Mouse (Mus musculus): ENCODE measurements around the gene Eif3b. TPM values are rescaled to one million over a fixed set of nuclear protein-coding genes. Genes with fewer than 3 reads are reported as not detected.

Eif3b gene
- polyA plus RNA-seq, 1 experiment from 2014 or later: 162 TPM

DNA sequence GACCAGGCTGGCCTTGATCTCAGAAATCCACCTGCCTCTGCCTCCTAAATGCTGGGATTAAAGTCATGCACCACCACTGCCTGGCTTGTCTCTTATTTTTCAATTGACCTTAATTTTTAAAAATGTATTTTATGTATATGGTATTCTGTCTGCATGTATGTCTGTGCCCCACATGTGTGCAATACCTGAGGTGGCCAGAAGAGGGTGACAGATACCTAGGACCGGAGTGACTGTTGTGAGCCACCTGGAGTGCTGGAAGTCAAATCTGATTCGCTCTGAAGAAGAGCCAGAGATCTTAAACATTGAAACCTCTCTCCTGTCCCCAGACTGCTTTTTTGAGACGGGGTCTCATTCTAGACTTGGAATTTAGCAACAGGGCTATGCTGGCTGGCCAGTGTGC, 53.2 kb downstream of the Eif3b start:
- DNase-seq (ENCODE audit: low spot score) (no peak), ATAC-seq (replicated peaks; ENCODE audit: low FRiP score, low TSS enrichment, low read depth) (no peak)
- 82% methylated on average over 3 of the region's 3 CpGs for WGBS
- H3K9me3 ChIP-seq (ENCODE audit: control insufficient read depth, low read length): 0 out of 2 replicates have a peak, but pooled peaks cover under 1% of the 10 kb centered on the region
- no peaks in the 10 kb centered on the region for H3K4me1 ChIP-seq (replicated peaks; ENCODE audit: control insufficient read depth, insufficient read depth, low read length)
- H3K9ac ChIP-seq (ENCODE audit: low read length): no peak overlapping the region
- no peak overlapping the region for H3K27ac ChIP-seq (ENCODE audit: low read depth)
- no peak overlapping the region for H3K4me3 ChIP-seq (ENCODE audit: low read depth, low read length)
- no peaks in the 10 kb centered on the region for H3K27me3 ChIP-seq (replicated peaks; ENCODE audit: control insufficient read depth, insufficient read depth, low read length)
- no peaks in the 10 kb centered on the region for H3K36me3 ChIP-seq (ENCODE audit: control insufficient read depth, insufficient read depth, low read length)
- no peak overlapping the region for H3K4me2 ChIP-seq (ENCODE audit: low read length)

DNA sequence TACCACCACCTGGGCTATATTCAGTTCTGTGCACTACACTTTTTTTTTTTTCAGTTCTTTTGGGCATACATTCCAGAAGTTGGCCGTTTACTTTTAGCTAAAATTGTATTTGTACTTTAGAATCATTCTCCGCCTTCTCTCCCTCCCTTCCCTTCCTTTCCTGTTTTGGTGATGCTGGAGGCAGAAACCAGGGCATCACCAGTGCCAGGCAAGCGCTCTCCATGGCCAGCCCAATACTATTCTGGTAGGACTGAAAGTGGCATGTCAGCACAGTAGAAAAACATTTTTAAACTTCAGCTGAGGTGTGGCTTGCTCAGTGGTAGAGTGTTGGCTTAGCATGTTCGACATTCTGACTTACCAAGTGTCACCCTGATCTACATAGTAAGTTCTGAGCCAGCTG, 62.3 kb downstream of the Eif3b start:
- Histone ChIP-seq H3K27ac (ENCODE audit: low read depth) (no peak overlapping the region), H3K27me3 (replicated peaks; ENCODE audit: control insufficient read depth, insufficient read depth, low read length) (no peaks in the 10 kb centered on the region), H3K4me1 (replicated peaks; ENCODE audit: control insufficient read depth, insufficient read depth, low read length) (no peaks in the 10 kb centered on the region), H3K9me3 (ENCODE audit: control insufficient read depth, low read length) (0 out of 2 replicates have a peak, but pooled peaks cover 4% of the 10 kb centered on the region), H3K4me2 (ENCODE audit: low read length) (no peak overlapping the region), H3K36me3 (ENCODE audit: control insufficient read depth, insufficient read depth, low read length) (no peaks in the 10 kb centered on the region), H3K4me3 (ENCODE audit: low read depth, low read length) (no peak overlapping the region), H3K9ac (ENCODE audit: low read length) (no peak overlapping the region)
- ATAC-seq (replicated peaks; ENCODE audit: low FRiP score, low TSS enrichment, low read depth) (no peak), DNase-seq (ENCODE audit: low spot score) (no peak)
- WGBS: 72% methylated on average over 4 of the region's 4 CpGs

DNA sequence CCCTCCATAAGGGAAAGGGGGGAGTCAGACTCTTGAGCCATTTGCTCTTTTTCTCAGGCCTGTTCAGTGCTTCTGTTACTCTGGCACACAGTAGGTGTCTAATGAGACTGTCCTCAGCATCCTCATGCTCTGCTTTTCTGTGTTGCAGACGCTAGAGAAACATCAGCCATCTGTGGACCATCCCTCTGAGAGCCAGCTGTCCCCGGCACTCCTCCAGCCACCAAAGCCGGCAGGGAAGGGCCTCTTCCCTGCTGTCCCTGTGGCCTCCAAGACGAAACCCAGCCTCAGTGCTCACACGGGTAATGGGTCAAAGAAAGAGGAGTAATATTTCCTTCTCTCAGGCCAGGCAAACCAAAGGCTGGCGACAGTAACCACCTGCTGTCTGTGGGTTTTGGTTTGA, 72.0 kb downstream of the Eif3b start:
- H3K27ac ChIP-seq (ENCODE audit: low read depth): no peak overlapping the region
- 57% methylated on average over 6 of the region's 6 CpGs for WGBS
- no peak overlapping the region for H3K4me2 ChIP-seq (ENCODE audit: low read length)
- H3K9me3 ChIP-seq (ENCODE audit: control insufficient read depth, low read length): no peaks in the 10 kb centered on the region
- no peaks in the 10 kb centered on the region for H3K4me1 ChIP-seq (replicated peaks; ENCODE audit: control insufficient read depth, insufficient read depth, low read length)
- H3K4me3 ChIP-seq (ENCODE audit: low read depth, low read length): no peak overlapping the region
- H3K9ac ChIP-seq (ENCODE audit: low read length): no peak overlapping the region
- H3K27me3 ChIP-seq (replicated peaks; ENCODE audit: control insufficient read depth, insufficient read depth, low read length): no peaks in the 10 kb centered on the region
- no peak for ATAC-seq (replicated peaks; ENCODE audit: low FRiP score, low TSS enrichment, low read depth)
- DNase-seq (ENCODE audit: low spot score): no peak
- no peaks in the 10 kb centered on the region for H3K36me3 ChIP-seq (ENCODE audit: control insufficient read depth, insufficient read depth, low read length)

DNA sequence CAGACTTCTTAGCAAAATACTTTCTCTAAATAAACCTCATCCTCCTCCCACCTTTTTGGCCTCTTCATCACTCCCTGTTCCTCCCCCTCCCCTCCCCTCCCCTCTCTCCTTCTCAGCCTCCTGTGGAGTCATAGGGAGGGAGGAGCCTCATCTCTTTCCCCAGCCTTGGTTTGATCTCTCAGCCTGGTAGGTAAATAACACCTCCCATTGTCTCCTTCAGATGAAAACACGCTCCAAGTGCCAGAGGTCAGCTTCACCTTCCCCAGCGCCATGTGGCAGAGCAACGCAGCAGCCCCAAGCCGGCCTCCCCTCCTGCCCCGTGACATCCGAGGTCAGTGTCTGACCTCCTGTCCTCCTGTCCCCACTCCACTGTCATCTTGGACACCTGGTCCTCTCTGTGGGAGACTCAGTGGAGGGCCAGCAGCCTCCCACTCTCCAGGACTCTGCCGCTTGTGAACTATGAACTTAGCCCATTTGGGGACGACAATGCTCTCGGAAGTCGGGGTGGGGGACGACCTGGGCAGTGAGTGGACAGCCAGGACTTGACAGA, 73.6 kb downstream of the Eif3b start:
- Histone ChIP-seq H3K4me2 (ENCODE audit: low read length) (no peak overlapping the region), H3K9ac (ENCODE audit: low read length) (no peak overlapping the region), H3K27ac (ENCODE audit: low read depth) (no peak overlapping the region), H3K4me1 (replicated peaks; ENCODE audit: control insufficient read depth, insufficient read depth, low read length) (no peaks in the 10 kb centered on the region), H3K27me3 (replicated peaks; ENCODE audit: control insufficient read depth, insufficient read depth, low read length) (no peaks in the 10 kb centered on the region), H3K36me3 (ENCODE audit: control insufficient read depth, insufficient read depth, low read length) (no peaks in the 10 kb centered on the region), H3K4me3 (ENCODE audit: low read depth, low read length) (no peak overlapping the region), H3K9me3 (ENCODE audit: control insufficient read depth, low read length) (no peaks in the 10 kb centered on the region)
- WGBS: 20% methylated on average over 11 of the region's 11 CpGs
- no peak for DNase-seq (ENCODE audit: low spot score)
- ATAC-seq (replicated peaks; ENCODE audit: low FRiP score, low TSS enrichment, low read depth): no peak; the same call in 1 of the 2 replicates

Small RNA genes within 50 kb of the gene (microRNA-seq; reads per million reads assigned to microRNA genes)
- 0.42 reads per million for gene Mir7038

Other genes starting within 250 kb of the Eif3b start
- gene Mad1l1, start 97.8 kb upstream of the Eif3b start, polyA plus RNA-seq (2014; fragmentation: Nextera tagmentation; extraction: Ambion mirVana): 41.8 and 42.3 TPM in 2 replicates
- 43.5 and 49.6 TPM in 2 replicates for gene Nudt1, start 97.7 kb upstream of the Eif3b start, polyA plus RNA-seq (2014; fragmentation: Nextera tagmentation; extraction: Ambion mirVana)
- 19.5 and 20.9 TPM in 2 replicates for gene Mrm2, start 87.4 kb upstream of the Eif3b start, polyA plus RNA-seq (2014; fragmentation: Nextera tagmentation; extraction: Ambion mirVana)
- 7.7 and 9.3 TPM in 2 replicates for gene Snx8, start 30.1 kb upstream of the Eif3b start, polyA plus RNA-seq (2014; fragmentation: Nextera tagmentation; extraction: Ambion mirVana)
- gene Gm4869, start 26.3 kb downstream of the Eif3b start, polyA plus RNA-seq (2014; fragmentation: Nextera tagmentation; extraction: Ambion mirVana): not detected in 2 replicates
- gene Chst12, start 86.2 kb downstream of the Eif3b start, polyA plus RNA-seq (2014; fragmentation: Nextera tagmentation; extraction: Ambion mirVana): 20.7 TPM in 2 replicates
- 0.54 TPM in 1 of 2 replicates, not detected in the other for gene Grifin, start 145.7 kb downstream of the Eif3b start, polyA plus RNA-seq (2014; fragmentation: Nextera tagmentation; extraction: Ambion mirVana)
- 12.6 and 15.4 TPM in 2 replicates for gene Lfng, start 188.0 kb downstream of the Eif3b start, polyA plus RNA-seq (2014; fragmentation: Nextera tagmentation; extraction: Ambion mirVana)
- 39.5 and 44.8 TPM in 2 replicates for gene Ttyh3, start 229.7 kb downstream of the Eif3b start, polyA plus RNA-seq (2014; fragmentation: Nextera tagmentation; extraction: Ambion mirVana)

All from intestine, embryonic 14.5 days (tissue).